Mouse (Mus musculus): ENCODE results near the gene Nacad.

The Nacad gene

GRCm38 (mm10) chr11:6590933-6591675 lies 14.7 kb downstream of the Nacad start:
- in situ Hi-C loops (cut with MboI; ENCODE audit: low pct_unique_long_range_greater_than_20kb in 1 of 2, low sequenced_read_pairs in 2 of 2, unreplicated experiment in 1 of 2) = no loop called here

DNA sequence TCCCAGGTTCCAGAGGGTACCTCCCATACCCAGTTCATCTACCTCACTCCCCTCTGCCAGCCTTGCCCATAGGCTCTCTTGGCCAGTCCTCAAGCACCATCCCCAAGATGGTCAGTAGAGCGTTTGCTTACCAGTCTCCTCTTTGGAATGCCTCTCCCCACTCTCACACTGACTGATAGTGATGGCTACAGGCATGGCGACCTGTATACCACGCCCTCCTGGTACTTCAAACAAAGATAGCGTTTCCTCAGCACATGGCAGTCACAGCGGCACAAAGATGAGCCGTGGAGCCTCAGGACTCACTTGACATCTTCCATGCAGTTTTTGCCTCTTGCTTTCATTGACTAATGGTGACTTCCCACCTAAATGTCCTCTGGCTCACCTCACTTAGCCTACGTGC lies 16.0 kb downstream of the Nacad start:
- in situ Hi-C loops (cut with MboI; ENCODE audit: low pct_unique_long_range_greater_than_20kb in 1 of 2, low sequenced_read_pairs in 2 of 2, unreplicated experiment in 1 of 2) = no loop called here

DNA sequence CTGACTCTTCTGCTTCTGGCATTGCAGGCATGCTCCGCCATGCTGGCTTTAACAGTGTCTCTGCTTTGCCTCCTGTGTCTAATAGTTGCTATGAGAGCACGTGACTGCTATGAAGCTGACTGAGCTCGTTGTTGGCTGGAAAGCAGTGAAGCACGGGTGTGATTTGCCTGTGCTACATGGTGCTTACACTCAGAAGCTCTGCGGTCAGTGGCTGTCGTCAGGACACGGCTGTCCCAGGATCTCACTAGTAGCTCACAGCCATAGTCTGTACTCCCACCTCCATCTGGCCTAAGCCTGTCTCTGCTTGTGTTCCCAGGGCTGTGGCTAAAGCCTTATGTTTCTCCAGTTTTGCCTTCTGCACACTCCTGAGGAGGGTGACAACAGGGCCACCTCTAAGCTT lies 17.6 kb downstream of the Nacad start:
- in situ Hi-C loops (cut with MboI; ENCODE audit: low pct_unique_long_range_greater_than_20kb in 1 of 2, low sequenced_read_pairs in 2 of 2, unreplicated experiment in 1 of 2) = no loop called here

- in situ Hi-C loops (cut with MboI; ENCODE audit: low pct_unique_long_range_greater_than_20kb in 1 of 2, low sequenced_read_pairs in 2 of 2, unreplicated experiment in 1 of 2) = no loop called here
These were observed 18.5 kb downstream of the Nacad start for GRCm38 (mm10) chr11:6587249-6587940.

DNA sequence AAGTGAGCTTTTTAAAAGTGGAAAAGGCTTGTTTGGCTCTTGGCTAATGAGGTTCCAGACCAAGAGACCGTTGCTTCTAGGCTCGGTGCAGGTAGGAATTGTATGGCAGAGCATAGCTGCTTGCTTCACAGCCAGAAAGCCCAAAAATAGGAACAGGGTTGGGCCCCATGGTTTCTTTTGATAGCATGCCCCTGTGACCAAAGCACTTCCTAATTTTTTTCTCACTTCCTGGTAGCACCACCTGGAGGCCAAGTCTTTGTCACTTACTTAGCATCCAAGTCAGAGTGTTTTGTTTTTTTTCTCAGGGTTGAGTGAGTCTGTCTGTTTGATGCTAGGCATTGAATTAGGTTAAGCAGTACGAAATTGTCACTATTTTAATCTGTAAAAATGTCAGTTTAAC lies 19.2 kb downstream of the Nacad start:
- in situ Hi-C loops (cut with MboI; ENCODE audit: low pct_unique_long_range_greater_than_20kb in 1 of 2, low sequenced_read_pairs in 2 of 2, unreplicated experiment in 1 of 2) = no loop called here

GRCm38 (mm10) chr11:6585748-6586147 lies 20.1 kb downstream of the Nacad start:
- in situ Hi-C loops (cut with MboI; ENCODE audit: low pct_unique_long_range_greater_than_20kb in 1 of 2, low sequenced_read_pairs in 2 of 2, unreplicated experiment in 1 of 2) = no loop called here

DNA sequence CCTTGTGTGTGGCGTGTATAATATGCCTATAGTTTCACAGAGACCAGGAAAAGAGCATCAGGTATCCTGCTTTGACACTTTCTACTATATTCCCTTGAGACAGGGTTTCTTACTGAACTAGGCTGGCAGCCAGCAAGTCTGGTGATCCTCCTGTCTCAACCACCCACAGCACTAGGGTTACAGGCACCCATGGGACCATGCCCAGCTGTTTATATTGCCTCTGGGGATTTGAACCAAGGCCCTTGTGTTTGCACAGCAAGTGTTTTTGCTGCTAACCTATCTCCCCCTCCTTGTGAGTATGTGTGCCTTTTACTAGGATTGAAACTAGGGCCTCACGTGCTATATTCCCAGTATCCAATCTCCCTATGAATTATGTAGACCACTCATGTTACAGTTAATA lies 24.3 kb downstream of the Nacad start:
- in situ Hi-C loops (cut with MboI; ENCODE audit: low pct_unique_long_range_greater_than_20kb in 1 of 2, low sequenced_read_pairs in 2 of 2, unreplicated experiment in 1 of 2) = no loop called here

DNA sequence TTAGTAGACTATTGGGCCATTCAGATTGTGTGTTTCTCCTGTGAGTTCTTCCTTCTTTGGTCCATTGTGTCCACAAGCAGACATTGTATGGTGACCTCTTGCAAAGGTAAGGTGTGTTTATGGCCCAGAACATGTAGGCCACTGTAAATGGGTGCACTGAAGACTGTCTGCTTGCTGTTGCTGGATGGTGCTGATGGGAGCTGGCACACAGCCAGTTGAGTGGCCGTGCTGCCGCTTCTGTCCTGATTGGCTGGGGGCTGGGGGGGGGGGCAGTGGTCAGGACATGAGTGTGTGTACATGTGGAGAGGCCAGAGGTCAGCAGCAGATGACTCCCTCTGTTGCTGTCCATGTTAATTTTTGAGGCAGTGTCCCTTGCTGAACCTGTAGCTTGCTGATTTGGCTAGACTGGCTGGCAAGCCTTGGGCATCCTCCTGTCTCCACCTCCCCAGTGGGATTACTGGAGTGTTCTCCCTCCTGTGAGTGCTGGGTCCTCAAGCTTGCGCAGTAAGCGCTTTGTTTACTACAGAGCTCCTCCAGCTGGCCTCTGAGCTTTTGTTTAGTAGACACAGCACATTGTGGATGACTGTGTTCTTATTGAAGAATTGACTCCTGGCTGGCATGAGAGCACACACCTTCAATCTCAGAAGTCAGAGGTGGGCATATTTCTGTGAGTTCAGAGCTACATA lies 25.6 kb downstream of the Nacad start:
- in situ Hi-C loops (cut with MboI; ENCODE audit: low pct_unique_long_range_greater_than_20kb in 1 of 2, low sequenced_read_pairs in 2 of 2, unreplicated experiment in 1 of 2) = no loop called here

GRCm38 (mm10) chr11:6579361-6579760 lies 26.5 kb downstream of the Nacad start:
- in situ Hi-C loops (cut with MboI; ENCODE audit: low pct_unique_long_range_greater_than_20kb in 1 of 2, low sequenced_read_pairs in 2 of 2, unreplicated experiment in 1 of 2) = no loop called here

DNA sequence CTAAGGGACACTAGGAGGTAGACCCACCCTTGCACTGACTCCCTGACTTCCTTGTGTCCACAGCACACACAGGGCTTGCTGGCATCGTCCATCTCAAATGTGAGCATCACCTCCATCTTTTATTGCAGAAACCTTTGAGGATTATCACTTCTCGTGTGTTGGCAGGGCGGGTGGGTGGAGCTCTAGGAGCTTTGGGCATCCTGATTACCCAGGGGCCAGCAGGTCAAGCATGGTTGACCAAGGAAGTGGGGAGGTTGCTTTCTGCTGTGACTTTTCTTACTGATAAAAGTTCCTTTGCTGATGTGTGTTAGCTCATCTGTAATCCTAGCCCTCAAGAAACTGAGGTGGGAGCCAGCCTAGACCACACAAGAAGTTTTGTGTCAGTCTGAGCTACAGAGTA lies 29.7 kb downstream of the Nacad start:
- in situ Hi-C loops (cut with MboI; ENCODE audit: low pct_unique_long_range_greater_than_20kb in 1 of 2, low sequenced_read_pairs in 2 of 2, unreplicated experiment in 1 of 2) = no loop called here

DNA sequence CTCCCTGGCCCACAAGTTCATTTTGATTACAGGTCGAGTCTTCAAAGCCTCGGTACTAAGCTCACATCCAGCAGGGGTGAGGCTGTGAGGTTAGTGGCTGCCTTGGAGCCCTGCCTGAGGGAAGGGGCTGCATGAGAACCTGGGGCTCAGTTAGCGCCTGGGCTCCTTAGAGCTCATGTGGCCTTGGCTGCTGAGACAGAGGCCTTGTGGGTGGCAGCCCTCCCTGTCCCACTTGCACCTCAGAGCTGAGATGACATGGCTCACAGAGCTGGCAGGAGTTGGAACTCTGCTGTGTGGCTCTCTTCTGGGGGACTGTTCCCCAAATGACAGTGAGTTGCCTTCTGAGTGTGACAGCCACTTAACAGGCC lies 36.5 kb downstream of the Nacad start:
- in situ Hi-C loops (cut with MboI; ENCODE audit: low pct_unique_long_range_greater_than_20kb in 1 of 2, low sequenced_read_pairs in 2 of 2, unreplicated experiment in 1 of 2) = no loop called here

DNA sequence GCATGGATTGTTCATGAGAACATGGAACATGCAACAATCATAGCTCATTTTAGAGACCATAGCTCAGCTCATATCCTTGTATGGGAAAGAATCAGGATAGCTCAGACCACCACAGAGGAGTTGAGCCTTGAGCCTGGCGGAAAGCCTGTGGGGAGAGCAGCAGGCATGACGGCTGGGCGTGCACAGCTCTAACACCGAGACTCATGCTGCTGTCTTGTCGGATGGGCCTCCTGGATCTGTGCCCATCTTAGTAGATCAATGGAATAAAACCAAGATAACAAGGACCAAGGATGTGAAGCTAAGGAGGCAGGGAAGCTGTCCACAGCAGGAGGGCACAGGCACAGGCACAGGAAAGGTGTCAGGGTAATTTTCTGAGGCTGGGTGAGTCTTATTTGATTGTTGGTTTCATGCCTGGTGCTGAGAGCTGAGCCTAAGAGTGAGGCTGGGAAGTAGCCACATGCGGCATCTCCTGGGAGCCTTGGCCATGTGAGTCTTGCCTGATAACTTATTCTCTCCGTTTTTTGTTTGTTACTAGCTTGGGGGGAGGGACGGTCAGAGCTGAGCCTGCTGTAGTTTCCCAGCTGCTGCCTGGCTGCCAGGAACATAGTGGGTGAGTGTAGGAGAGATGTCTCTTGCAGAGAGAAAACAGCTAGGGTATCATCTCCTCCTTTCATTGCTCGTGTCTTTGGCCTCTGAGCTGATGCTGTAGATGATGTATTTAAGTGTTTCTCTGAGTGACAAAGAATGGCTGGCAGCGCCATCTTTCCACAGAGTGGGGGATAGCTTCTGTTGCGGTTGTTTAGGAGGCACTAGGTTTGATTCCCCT lies 37.1 kb downstream of the Nacad start:
- in situ Hi-C loops (cut with MboI; ENCODE audit: low pct_unique_long_range_greater_than_20kb in 1 of 2, low sequenced_read_pairs in 2 of 2, unreplicated experiment in 1 of 2) = no loop called here

GRCm38 (mm10) chr11:6567951-6568350 lies 37.9 kb downstream of the Nacad start:
- in situ Hi-C loops (cut with MboI; ENCODE audit: low pct_unique_long_range_greater_than_20kb in 1 of 2, low sequenced_read_pairs in 2 of 2, unreplicated experiment in 1 of 2) = no loop called here

GRCm38 (mm10) chr11:6566496-6566895 lies 39.4 kb downstream of the Nacad start:
- in situ Hi-C loops (cut with MboI; ENCODE audit: low pct_unique_long_range_greater_than_20kb in 1 of 2, low sequenced_read_pairs in 2 of 2, unreplicated experiment in 1 of 2) = no loop called here

DNA sequence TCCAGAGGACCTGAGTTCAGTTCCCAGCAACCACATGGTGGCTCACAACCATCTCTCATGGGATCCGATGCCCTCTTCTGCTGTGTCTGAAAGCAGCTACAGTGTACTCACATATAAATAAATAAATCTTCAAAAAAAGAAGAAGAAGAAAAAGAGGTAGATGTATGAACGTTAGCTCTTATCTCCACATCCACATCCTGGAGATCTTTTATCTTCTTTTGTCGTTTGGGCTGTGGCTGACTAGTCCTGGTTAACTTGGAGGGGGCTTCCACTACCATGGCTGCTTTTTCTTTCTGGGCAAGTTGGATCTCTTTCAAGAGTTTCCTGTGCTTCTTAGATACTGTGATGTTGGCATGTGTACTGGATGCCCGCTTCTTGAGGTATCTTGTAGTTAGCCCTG lies 42.7 kb downstream of the Nacad start:
- in situ Hi-C loops (cut with MboI; ENCODE audit: low pct_unique_long_range_greater_than_20kb in 1 of 2, low sequenced_read_pairs in 2 of 2, unreplicated experiment in 1 of 2) = no loop called here

DNA sequence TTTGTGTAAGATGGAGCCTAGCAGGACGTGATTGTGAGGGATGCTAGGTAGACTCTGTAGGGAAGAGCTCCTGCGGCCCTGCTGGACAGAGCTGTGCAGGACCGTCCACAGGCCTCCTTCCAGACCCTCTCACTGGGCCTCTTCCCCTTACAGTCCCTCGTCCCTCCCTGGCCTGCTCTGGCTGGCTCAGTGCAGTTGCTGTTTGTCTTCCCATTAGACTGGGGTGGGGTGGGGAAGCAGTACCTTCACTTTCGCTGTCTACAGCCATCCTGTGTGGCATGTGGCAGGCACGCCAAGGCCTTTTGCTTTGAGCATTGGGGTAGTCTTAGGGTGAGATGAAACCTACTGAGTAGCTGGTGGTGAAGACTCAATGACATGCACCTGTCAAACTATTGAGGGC lies 43.5 kb downstream of the Nacad start:
- in situ Hi-C loops (cut with MboI; ENCODE audit: low pct_unique_long_range_greater_than_20kb in 1 of 2, low sequenced_read_pairs in 2 of 2, unreplicated experiment in 1 of 2) = no loop called here

- in situ Hi-C loops (cut with MboI; ENCODE audit: low pct_unique_long_range_greater_than_20kb in 1 of 2, low sequenced_read_pairs in 2 of 2, unreplicated experiment in 1 of 2) = no loop called here
These were observed 44.4 kb downstream of the Nacad start for GRCm38 (mm10) chr11:6561474-6561873.

GRCm38 (mm10) chr11:6560655-6561360 lies 45.0 kb downstream of the Nacad start:
- in situ Hi-C loops (cut with MboI; ENCODE audit: low pct_unique_long_range_greater_than_20kb in 1 of 2, low sequenced_read_pairs in 2 of 2, unreplicated experiment in 1 of 2) = no loop called here

All from mouse embryonic stem cell (cell line).